Mouse (Mus musculus): ENCODE measurements around the gene Agtr1a.

GRCm38 (mm10) chr13:30427008-30427407, 90.8 kb downstream of the Agtr1a start:
- no peak for TF ChIP-seq CTCF (IDR thresholded peaks at IDR 0.05; ENCODE audit: low read depth)
- no peak for TF ChIP-seq EP300 (optimal IDR thresholded peaks at IDR 0.05)

All from stomach, postnatal 0 days (tissue).